Mouse (Mus musculus) G1E (cell line): ENCODE results near the gene Disc1.

Experiments
- CTCF ChIP-seq: IDR thresholded peaks from 2 replicates; pipeline ENCODE4 v1.5.1; 2012; ENCODE audit warnings: low read depth, low read length, inconsistent platforms, mixed read lengths
- GATA1 ChIP-seq: IDR thresholded peaks from 2 replicates; pipeline ENCODE4 v1.6.1; 2012; ENCODE audit warnings: borderline replicate concordance, low read length, inconsistent platforms, mixed read lengths
- GATA2 ChIP-seq: IDR thresholded peaks from 2 replicates; pipeline ENCODE4 v1.6.1; 2012; ENCODE audit warnings: low read depth, low read length, inconsistent platforms, borderline replicate concordance
- POLR2AphosphoS5 ChIP-seq: IDR thresholded peaks from 2 replicates; pipeline ENCODE4 v1.6.1; 2012; ENCODE audit warnings: low read depth, low read length, inconsistent platforms; ENCODE audit not compliant: insufficient replicate concordance
- TAL1 ChIP-seq: conservative IDR thresholded peaks from 2 replicates; pipeline ENCODE4 v1.6.1; 2012; ENCODE audit warnings: low read depth, low read length, inconsistent platforms, mixed read lengths

- no peak for TF ChIP-seq CTCF
- TF ChIP-seq TAL1 = no peak
- TF ChIP-seq GATA1 = no peak
- no peak for TF ChIP-seq GATA2
- no peak for TF ChIP-seq POLR2AphosphoS5
Measured at GRCm38 (mm10) chr8:125284875-125285274, 230.9 kb downstream of the Disc1 start.
